Mouse (Mus musculus): ENCODE data around the gene Pde6h. TPM values are rescaled to one million over a fixed set of nuclear protein-coding genes. Genes with fewer than 3 reads are reported as not detected.

The Pde6h gene
- polyA plus RNA-seq (2012; rRNA removed), result 0.10 TPM in 2 replicates

GRCm38 (mm10) chr6:136923532-136923931 lies at the start of gene Pde6h:
Gene Pde6h (plus strand): TSS chr6:136923832.

GRCm38 (mm10) chr6:136875670-136876069 lies 48.0 kb upstream of the Pde6h start, which contains the start of gene Mgp:
Gene Mgp (minus strand): TSS chr6:136875823.

GRCm38 (mm10) chr6:136922080-136922479 lies 1.6 kb upstream of the Pde6h start, which contains the start of gene Erp27:
Gene Erp27 (minus strand): TSS chr6:136922180.

GRCm38 (mm10) chr6:136941051-136942021 lies 17.7 kb downstream of the Pde6h start, which contains the start of gene Arhgdib:
Gene Arhgdib (minus strand): TSS chr6:136941899.

Other genes starting within 250 kb of the Pde6h start
- gene Gucy2c, start 142.1 kb upstream of the Pde6h start, polyA plus RNA-seq (2012; rRNA removed), result 0.75 and 0.83 TPM in 2 replicates
- gene Hist4h4, start 119.4 kb upstream of the Pde6h start, polyA plus RNA-seq (2012; rRNA removed), result 0.76 and 0.89 TPM in 2 replicates
- 92.2 and 105 TPM in 2 replicates for gene H2afj, start 115.6 kb upstream of the Pde6h start, polyA plus RNA-seq (2012; rRNA removed)
- 0.29 and 0.90 TPM in 2 replicates for gene BC049715, start 96.2 kb upstream of the Pde6h start, polyA plus RNA-seq (2012; rRNA removed)
- 19.3 and 23.3 TPM in 2 replicates for gene Wbp11, start 95.6 kb upstream of the Pde6h start, polyA plus RNA-seq (2012; rRNA removed)
- 0.04 and 0.12 TPM in 2 replicates for gene Smco3, start 88.4 kb upstream of the Pde6h start, polyA plus RNA-seq (2012; rRNA removed)
- 10.2 and 11.2 TPM in 2 replicates for gene Art4, start 66.1 kb upstream of the Pde6h start, polyA plus RNA-seq (2012; rRNA removed)
- 9.0 and 9.7 TPM in 2 replicates for gene Mgp, start 48.0 kb upstream of the Pde6h start, polyA plus RNA-seq (2012; rRNA removed)
- gene Erp27, start 1.7 kb upstream of the Pde6h start, polyA plus RNA-seq (2012; rRNA removed), result 0.44 and 0.49 TPM in 2 replicates
- gene Arhgdib, start 18.1 kb downstream of the Pde6h start, polyA plus RNA-seq (2012; rRNA removed), result 173 and 214 TPM in 2 replicates
- 4.4 and 4.5 TPM in 2 replicates for gene Rerg, start 246.7 kb downstream of the Pde6h start, polyA plus RNA-seq (2012; rRNA removed)

Data from liver, embryonic 18 days (tissue).